Mouse (Mus musculus): ENCODE measurements at regions not wholly inside any gene's neighbourhood (a gene's known extent, or its start where the extent isn't known, plus 50 kb on each side); places are given as distances from the start of the nearest gene placed in this dataset.
A peak's percentile ranks its signal among the peaks of the same experiment; 100 is the strongest.
"Not testable (repeated sequence)": the region's sequence is repeated elsewhere in the genome, so short reads cannot be mapped to it uniquely, and the experiment has no call there.

GRCm38 (mm10) chr7:64101679-64102078 lies 52.0 kb upstream of the Trpm1 start:
- no peak for DNase-seq (ENCODE audit: extremely low spot score in 1 of 2, low spot score in 2 of 2)
- intact Hi-C loops (cut with DNase I) = no loop called here

GRCm38 (mm10) chr7:64099606-64100005 lies 54.0 kb upstream of the Trpm1 start:
- intact Hi-C loops (cut with DNase I) = no loop called here
- no peak for DNase-seq (ENCODE audit: extremely low spot score in 1 of 2, low spot score in 2 of 2)

GRCm38 (mm10) chr7:64090067-64090466 lies 63.6 kb upstream of the Trpm1 start:
- DNase-seq (ENCODE audit: extremely low spot score in 1 of 2, low spot score in 2 of 2) = no peak
- intact Hi-C loops (cut with DNase I) = no loop called here

GRCm38 (mm10) chr7:64089034-64089433 lies 64.6 kb upstream of the Trpm1 start:
- intact Hi-C loops (cut with DNase I) = no loop called here

GRCm38 (mm10) chr7:64083978-64084377 lies 69.7 kb upstream of the Trpm1 start:
- DNase-seq (ENCODE audit: extremely low spot score in 1 of 2, low spot score in 2 of 2); intact Hi-C loops (cut with DNase I): not testable (repeated sequence)

More at GRCm38 (mm10) chr7:64089034-64089433, 64.6 kb upstream of the Trpm1 start:
- no peak for DNase-seq (ENCODE audit: extremely low spot score in 1 of 2, low spot score in 2 of 2)

GRCm38 (mm10) chr7:64082651-64083050 lies 71.0 kb upstream of the Trpm1 start:
- DNase-seq (ENCODE audit: extremely low spot score in 1 of 2, low spot score in 2 of 2) = no peak

GRCm38 (mm10) chr7:64082201-64082600 lies 71.4 kb upstream of the Trpm1 start:
- DNase-seq (ENCODE audit: extremely low spot score in 1 of 2, low spot score in 2 of 2) = no peak
- intact Hi-C loops (cut with DNase I) = no loop called here

More at GRCm38 (mm10) chr7:64082651-64083050, 71.0 kb upstream of the Trpm1 start:
- intact Hi-C loops (cut with DNase I) = no loop called here

GRCm38 (mm10) chr7:64081618-64082017 lies 72.0 kb upstream of the Trpm1 start:
- DNase-seq (ENCODE audit: extremely low spot score in 1 of 2, low spot score in 2 of 2) = peak in 1 of 2 experiments; percentile 5
- intact Hi-C loops (cut with DNase I) = no loop called here

- peak in 1 of 2 experiments; percentile 7 for DNase-seq (ENCODE audit: extremely low spot score in 1 of 2, low spot score in 2 of 2)
- intact Hi-C loops (cut with DNase I) = no loop called here
These were observed 72.6 kb upstream of the Trpm1 start for GRCm38 (mm10) chr7:64081019-64081418.

- DNase-seq (ENCODE audit: extremely low spot score in 1 of 2, low spot score in 2 of 2) = peak in 1 of 2 experiments; percentile 1
- intact Hi-C loops (cut with DNase I) = no loop called here
These were observed 74.3 kb upstream of the Trpm1 start for GRCm38 (mm10) chr7:64079301-64079700.

- intact Hi-C loops (cut with DNase I) = no loop called here
- DNase-seq (ENCODE audit: extremely low spot score in 1 of 2, low spot score in 2 of 2) = peak in 1 of 2 experiments; percentile 5
These were observed 75.0 kb upstream of the Trpm1 start for GRCm38 (mm10) chr7:64078646-64079045.

- peak in 1 of 2 experiments; percentile 19 for DNase-seq (ENCODE audit: extremely low spot score in 1 of 2, low spot score in 2 of 2)
These were observed 76.1 kb upstream of the Trpm1 start for GRCm38 (mm10) chr7:64077526-64077925.

GRCm38 (mm10) chr7:64076764-64077360 lies 76.8 kb upstream of the Trpm1 start:
- intact Hi-C loops (cut with DNase I) = no loop called here
- DNase-seq (ENCODE audit: extremely low spot score in 1 of 2, low spot score in 2 of 2) = peak in 1 of 2 experiments; percentile 6

More at GRCm38 (mm10) chr7:64077526-64077925, 76.1 kb upstream of the Trpm1 start:
- intact Hi-C loops (cut with DNase I) = no loop called here

GRCm38 (mm10) chr7:64075696-64076313 lies 77.8 kb upstream of the Trpm1 start:
- intact Hi-C loops (cut with DNase I) = no loop called here
- peak in 1 of 2 experiments; percentile 3 for DNase-seq (ENCODE audit: extremely low spot score in 1 of 2, low spot score in 2 of 2)

- peak in 1 of 2 experiments; percentile 11 for DNase-seq (ENCODE audit: extremely low spot score in 1 of 2, low spot score in 2 of 2)
- intact Hi-C loops (cut with DNase I) = no loop called here
These were observed 78.9 kb upstream of the Trpm1 start for GRCm38 (mm10) chr7:64074661-64075234.

- DNase-seq (ENCODE audit: extremely low spot score in 1 of 2, low spot score in 2 of 2) = no peak
- intact Hi-C loops (cut with DNase I) = no loop called here
These were observed 79.4 kb upstream of the Trpm1 start for GRCm38 (mm10) chr7:64074186-64074585.

- DNase-seq (ENCODE audit: extremely low spot score in 1 of 2, low spot score in 2 of 2) = peak in 1 of 2 experiments; percentile 5
- intact Hi-C loops (cut with DNase I) = no loop called here
These were observed 79.9 kb upstream of the Trpm1 start for GRCm38 (mm10) chr7:64073781-64074180.

- intact Hi-C loops (cut with DNase I) = no loop called here
These were observed 82.7 kb upstream of the Trpm1 start for GRCm38 (mm10) chr7:64070930-64071329.

GRCm38 (mm10) chr7:64065529-64066247 lies 87.9 kb upstream of the Trpm1 start:
- intact Hi-C loops (cut with DNase I) = no loop called here
- peak; percentile 75 to 85 for DNase-seq (ENCODE audit: extremely low spot score in 1 of 2, low spot score in 2 of 2)

More at GRCm38 (mm10) chr7:64070930-64071329, 82.7 kb upstream of the Trpm1 start:
- DNase-seq (ENCODE audit: extremely low spot score in 1 of 2, low spot score in 2 of 2) = no peak

All from left cerebral cortex, postnatal 10 days (tissue).